Mouse (Mus musculus) heart, adult 2 months (tissue): ENCODE results near the gene Vps35l. TPM values are rescaled to one million over a fixed set of nuclear protein-coding genes. Genes with fewer than 3 reads are reported as not detected.

Experiments
- DNase-seq, 2 experiments: peaks; one replicate each; pipeline ENCODE4 v3.0.0; 2021
- H3K27ac ChIP-seq: fragments of 200-600 bp; 2 replicates; pipeline ENCODE4 v1.8.1; 2022
- H3K27me3 ChIP-seq: fragments of 200-500 bp; 2 replicates; pipeline ENCODE4 v1.6.1; 2012; ENCODE audit warnings: mild to moderate bottlenecking, low read length, inconsistent platforms, mixed read lengths; ENCODE audit not compliant: control insufficient read depth, insufficient read depth
- H3K36me3 ChIP-seq: fragments of 200-500 bp; 2 replicates; pipeline ENCODE4 v1.6.1; 2012; ENCODE audit warnings: low read length, inconsistent platforms; ENCODE audit not compliant: control insufficient read depth, insufficient read depth
- H3K4me1 ChIP-seq: fragments of 200-500 bp; 2 replicates; pipeline ENCODE4 v1.6.1; 2011; ENCODE audit warnings: low read length; ENCODE audit not compliant: control insufficient read depth, insufficient read depth
- H3K4me3 ChIP-seq: fragments of 200-600 bp; 2 replicates; pipeline ENCODE4 v1.8.1; 2022
- H3K79me2 ChIP-seq: fragments of 200-500 bp; replicated peaks from 2 replicates; pipeline ENCODE4 v1.6.1; 2012; ENCODE audit warnings: mild to moderate bottlenecking, inconsistent platforms, low read length, moderate library complexity, mixed read lengths; ENCODE audit not compliant: control insufficient read depth, insufficient read depth
- H3K9ac ChIP-seq: fragments of 200-500 bp; 2 replicates; pipeline ENCODE4 v1.6.1; 2012; ENCODE audit warnings: low read depth, mild to moderate bottlenecking, control low read depth, inconsistent platforms, low read length, mixed read lengths
- CTCF ChIP-seq: fragments of 200-600 bp; IDR thresholded peaks from 2 replicates; pipeline ENCODE4 v1.8.1; 2022; ENCODE audit warnings: antibody characterized with exemption, mild to moderate bottlenecking, moderate library complexity
- EP300 ChIP-seq: fragments of 200-500 bp; IDR thresholded peaks from 2 replicates; pipeline ENCODE4 v1.6.1; 2011; ENCODE audit warnings: low read depth, low read length, control low read depth; ENCODE audit not compliant: insufficient read depth
- POLR2A ChIP-seq: fragments of 200-500 bp; IDR thresholded peaks from 2 replicates; pipeline ENCODE4 v1.6.1; 2011; ENCODE audit warnings: mild to moderate bottlenecking, low read depth, low read length, control low read depth; ENCODE audit not compliant: insufficient read depth
- WGBS: fragments of 180-500 bp; shearing (Covaris S2); methylation state at CpG from one replicate; pipeline ENCODE4 v1.1.7; 2018; 5-methylcytosine and 5-hydroxymethylcytosine counted together
- intact Hi-C: fragments of 180-260 bp; cut with DNase I; formaldehyde crosslinking; loops from one replicate; pipeline ENCODE4 v1.15.1; 2025
- polyA plus RNA-seq: library from polyadenylated mRNA; depleted of rRNA; stranded (reverse); fragments of >200 nt; gene quantifications from 2 replicates; pipeline ENCODE4 v1.2.3, GENCODE M21; 2012
- total RNA-seq, 2 experiments: library from RNA; stranded (reverse); gene quantifications; 2 replicates each; pipeline ENCODE4 v1.2.3; 2021

Vps35l gene
- total and polyA plus RNA-seq, 3 experiments = 21.0 to 26.5 (median 21.7) TPM

- Histone ChIP-seq H3K4me3 (no peak overlapping the region), H3K36me3 (no peaks in the 10 kb centered on the region), H3K4me1 (no peaks in the 10 kb centered on the region), H3K27ac (no peak overlapping the region), H3K79me2 (no peaks in the 10 kb centered on the region), H3K27me3 (no peaks in the 10 kb centered on the region), H3K9ac (no peak overlapping the region)
- TF ChIP-seq POLR2A = no peak
- no peak for TF ChIP-seq EP300
- TF ChIP-seq CTCF = no peak
- DNase-seq = no peak
- intact Hi-C loops = no loop called here
- WGBS = 85% methylated on average over 2 of the region's 2 CpGs
These were observed 14.6 kb upstream of the Vps35l start for GRCm38 (mm10) chr7:118725459-118725858.

- intact Hi-C loops = no loop called here
- no peak overlapping the region for H3K9ac ChIP-seq
- H3K36me3 ChIP-seq = no peaks in the 10 kb centered on the region
- no peak overlapping the region for H3K27ac ChIP-seq
- TF ChIP-seq EP300 (no peak), POLR2A (no peak), CTCF (no peak)
- no peaks in the 10 kb centered on the region for H3K79me2 ChIP-seq
- H3K4me3 ChIP-seq = no peak overlapping the region
- DNase-seq = no peak
- no peaks in the 10 kb centered on the region for H3K4me1 ChIP-seq
- no peaks in the 10 kb centered on the region for H3K27me3 ChIP-seq
- 91% methylated on average over 13 of the region's 13 CpGs for WGBS
These were observed 11.0 kb upstream of the Vps35l start for GRCm38 (mm10) chr7:118728846-118729587.

- H3K4me3 ChIP-seq = no peak overlapping the region
- H3K27ac ChIP-seq = no peak overlapping the region
- intact Hi-C loops = no loop called here
- H3K36me3 ChIP-seq = no peaks in the 10 kb centered on the region
- WGBS = 76% methylated on average over 3 of the region's 3 CpGs
- DNase-seq = no peak
- no peaks in the 10 kb centered on the region for H3K4me1 ChIP-seq
- H3K9ac ChIP-seq = no peak overlapping the region
- H3K27me3 ChIP-seq = no peaks in the 10 kb centered on the region
- no peak for TF ChIP-seq CTCF
- no peak for TF ChIP-seq POLR2A
- TF ChIP-seq EP300 = no peak
- no peaks in the 10 kb centered on the region for H3K79me2 ChIP-seq
These were observed 8.2 kb upstream of the Vps35l start for GRCm38 (mm10) chr7:118731781-118732180.

- no peak for DNase-seq
- H3K9ac ChIP-seq = no peak overlapping the region
- no peaks in the 10 kb centered on the region for H3K27me3 ChIP-seq
- intact Hi-C loops = no loop called here
- H3K4me3 ChIP-seq = no peak overlapping the region
- TF ChIP-seq CTCF (no peak), POLR2A (no peak), EP300 (no peak)
- H3K4me1 ChIP-seq = no peaks in the 10 kb centered on the region
- no peak overlapping the region for H3K27ac ChIP-seq
- WGBS = 95% methylated on average over 13 of the region's 13 CpGs
- H3K36me3 ChIP-seq = no peaks in the 10 kb centered on the region
- no peaks in the 10 kb centered on the region for H3K79me2 ChIP-seq
These were observed 6.8 kb upstream of the Vps35l start for GRCm38 (mm10) chr7:118733225-118733624.

GRCm38 (mm10) chr7:118738730-118739129 is 1.3 kb upstream of the Vps35l start:
- WGBS = 83% methylated on average over 1 of the region's 1 CpGs
- no peak overlapping the region for H3K27ac ChIP-seq
- H3K4me1 ChIP-seq = peaks cover 6% of the 10 kb centered on the region
- no peak overlapping the region for H3K4me3 ChIP-seq
- H3K9ac ChIP-seq = no peak overlapping the region
- no peaks in the 10 kb centered on the region for H3K36me3 ChIP-seq
- TF ChIP-seq EP300 = no peak
- no peak for TF ChIP-seq POLR2A
- TF ChIP-seq CTCF = no peak
- H3K79me2 ChIP-seq = no peaks in the 10 kb centered on the region
- no peak for DNase-seq
- intact Hi-C loops = no loop called here
- no peaks in the 10 kb centered on the region for H3K27me3 ChIP-seq

- TF ChIP-seq POLR2A (peak; percentile 82), EP300 (no peak)
- WGBS = 2% methylated on average over 41 of the region's 41 CpGs
- no peaks in the 10 kb centered on the region for H3K79me2 ChIP-seq
- peaks cover 6% of the 10 kb centered on the region for H3K4me1 ChIP-seq
- no peaks in the 10 kb centered on the region for H3K27me3 ChIP-seq
- peak overlapping the region; percentile 84 for H3K27ac ChIP-seq
- peak overlapping the region; percentile 68 for H3K4me3 ChIP-seq
- peak overlapping the region; percentile 68 for H3K9ac ChIP-seq
- peak; percentile 95 to 96 for DNase-seq
- no peaks in the 10 kb centered on the region for H3K36me3 ChIP-seq
- intact Hi-C loops = loop anchor here (1.0 to 2.0 kb wide), 2 partner anchors 28 to 256 kb away; partner anchors contain the start of gene Ccp110
These were observed 709 bp downstream of the Vps35l start for GRCm38 (mm10) chr7:118740532-118741338.
